Mouse (Mus musculus) adrenal gland, postnatal 10 days (tissue): ENCODE measurements around the gene Casp2. TPM values are rescaled to one million over a fixed set of nuclear protein-coding genes. Genes with fewer than 3 reads are reported as not detected.

Source experiments
- DNase-seq: peaks from one replicate; pipeline ENCODE4 v3.0.0; 2021; ENCODE audit warnings: mixed read lengths
- total RNA-seq, 2 experiments: library from RNA; stranded (reverse); gene quantifications; 2 replicates each; pipeline ENCODE4 v1.2.3; 2021

Gene Casp2
- total RNA-seq, 2 experiments from 2014 or later, result 20.9 to 33.4 TPM

- no peak for DNase-seq
Measured at GRCm38 (mm10) chr6:42276151-42276550, 11.4 kb downstream of the Casp2 start.

- no peak for DNase-seq
Measured at GRCm38 (mm10) chr6:42282865-42283528, 18.2 kb downstream of the Casp2 start.

- no peak for DNase-seq
Measured at GRCm38 (mm10) chr6:42286448-42286847, 21.7 kb downstream of the Casp2 start, which contains the start of gene Clcn1. Clcn1 (plus strand) TSS chr6:42286685.

- no peak for DNase-seq
Measured at GRCm38 (mm10) chr6:42287562-42287961, 22.8 kb downstream of the Casp2 start.

- DNase-seq, result no peak
Measured at GRCm38 (mm10) chr6:42293327-42293726, 28.5 kb downstream of the Casp2 start.

- no peak for DNase-seq
Measured at GRCm38 (mm10) chr6:42295549-42296094, 30.8 kb downstream of the Casp2 start.

GRCm38 (mm10) chr6:42299362-42299761 lies 34.6 kb downstream of the Casp2 start:
- DNase-seq, result no peak

- DNase-seq, result peak; percentile 15
Measured at GRCm38 (mm10) chr6:42309816-42310378, 45.1 kb downstream of the Casp2 start.

GRCm38 (mm10) chr6:42310427-42311053 lies 45.8 kb downstream of the Casp2 start:
- no peak for DNase-seq

GRCm38 (mm10) chr6:42318293-42318692 lies 53.5 kb downstream of the Casp2 start:
- no peak for DNase-seq

GRCm38 (mm10) chr6:42323371-42324066 lies 58.7 kb downstream of the Casp2 start:
- DNase-seq, result no peak

GRCm38 (mm10) chr6:42324067-42324481 lies 59.3 kb downstream of the Casp2 start:
- DNase-seq, result peak; percentile 12

- peak; percentile 20 for DNase-seq
Measured at GRCm38 (mm10) chr6:42324482-42325267, 59.9 kb downstream of the Casp2 start, which contains the start of gene Fam131b. Fam131b (minus strand) TSS chr6:42324643.

- peak; percentile 87 for DNase-seq
Measured at GRCm38 (mm10) chr6:42325268-42325609, 60.5 kb downstream of the Casp2 start.

- DNase-seq, result no peak
Measured at GRCm38 (mm10) chr6:42326509-42326908, 61.7 kb downstream of the Casp2 start.

- no peak for DNase-seq
Measured at GRCm38 (mm10) chr6:42328757-42329156, 64.0 kb downstream of the Casp2 start.

- DNase-seq, result no peak
Measured at GRCm38 (mm10) chr6:42330216-42330615, 65.4 kb downstream of the Casp2 start.

GRCm38 (mm10) chr6:42330946-42331345 lies 66.2 kb downstream of the Casp2 start:
- no peak for DNase-seq
